Mouse (Mus musculus) heart, embryonic 10.5 days (tissue): Measurements from ENCODE around the gene Fn1. TPM values are rescaled to one million over a fixed set of nuclear protein-coding genes. Genes with fewer than 3 reads are reported as not detected.

ENCODE experiments used
- DNase-seq: peaks from one replicate; pipeline ENCODE4 v3.0.0-alpha.2; 2017; ENCODE audit warnings: low spot score
- H3K27ac ChIP-seq: fragments of 300-500 bp; sonication (generic); 2 replicates; pipeline ENCODE4 v1.5.1; 2016; ENCODE audit warnings: mild to moderate bottlenecking
- H3K27me3 ChIP-seq: fragments of 300-500 bp; sonication (generic); 2 replicates; pipeline ENCODE4 v1.6.1; 2016; ENCODE audit warnings: mild to moderate bottlenecking; ENCODE audit not compliant: poor library complexity, insufficient read depth, severe bottlenecking
- H3K36me3 ChIP-seq: fragments of 300-500 bp; sonication (generic); 2 replicates; pipeline ENCODE4 v1.6.1; 2016; ENCODE audit warnings: mild to moderate bottlenecking, moderate library complexity
- H3K4me1 ChIP-seq: fragments of 300-500 bp; sonication (generic); 2 replicates; pipeline ENCODE4 v1.6.1; 2016; ENCODE audit warnings: mild to moderate bottlenecking
- H3K4me3 ChIP-seq: fragments of 300-500 bp; sonication (generic); 2 replicates; pipeline ENCODE4 v1.5.1; 2016; ENCODE audit warnings: mild to moderate bottlenecking, moderate library complexity
- H3K9me3 ChIP-seq: fragments of 300-500 bp; sonication (generic); 2 replicates; pipeline ENCODE4 v1.6.1; 2016; ENCODE audit warnings: mild to moderate bottlenecking, moderate library complexity
- WGBS: fragments of 180-500 bp; shearing (Covaris S2); methylation state at CpG from one replicate; pipeline ENCODE4 v1.1.7; 2016; 5-methylcytosine and 5-hydroxymethylcytosine counted together
- polyA plus RNA-seq: library from polyadenylated mRNA; unstranded; fragments of >200 nt; fragmentation: Nextera tagmentation; extraction: Ambion mirVana; gene quantifications from 2 replicates; pipeline ENCODE4 v1.2.1, GENCODE M21; 2016

The Fn1 gene
- polyA plus RNA-seq, 1 experiment from 2014 or later = 356 TPM

- no peaks in the 10 kb centered on the region for H3K9me3 ChIP-seq
- peaks cover 98% of the 10 kb centered on the region for H3K36me3 ChIP-seq
- peaks cover 8% of the 10 kb centered on the region; the same call in 1 of the 2 replicates for H3K4me1 ChIP-seq
- WGBS = 91% methylated on average over 13 of the region's 13 CpGs
- H3K4me3 ChIP-seq = no peak overlapping the region
- DNase-seq = no peak
- H3K27ac ChIP-seq = no peak overlapping the region
- H3K27me3 ChIP-seq = no peaks in the 10 kb centered on the region
These were observed 7.5 kb downstream of the Fn1 start for GRCm38 (mm10) chr1:71645466-71645865.

DNA sequence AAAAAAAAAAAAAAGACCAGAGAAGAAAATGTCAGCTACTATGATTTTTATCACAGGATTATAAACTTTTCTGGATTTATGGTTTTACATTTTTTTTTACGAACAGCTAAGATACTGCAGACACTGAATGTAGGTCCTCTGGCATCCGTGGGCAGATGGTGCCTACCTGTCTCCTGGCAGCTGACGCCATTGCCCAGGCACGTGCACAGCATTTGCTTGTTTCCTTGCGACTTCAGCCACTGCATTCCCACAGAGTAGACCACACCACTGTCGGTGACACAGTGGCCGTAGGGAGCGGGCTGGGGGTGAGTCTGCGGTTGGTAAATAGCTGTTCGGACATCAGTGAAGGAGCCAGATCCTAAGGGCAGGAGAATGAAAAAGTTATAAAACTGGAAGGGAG lies 10.2 kb downstream of the Fn1 start:
- Histone ChIP-seq H3K9me3 (no peaks in the 10 kb centered on the region), H3K4me1 (0 out of 2 replicates have a peak, but pooled peaks cover 2% of the 10 kb centered on the region), H3K36me3 (peaks cover 99% of the 10 kb centered on the region), H3K27me3 (no peaks in the 10 kb centered on the region), H3K4me3 (no peak overlapping the region), H3K27ac (no peak overlapping the region)
- WGBS = 93% methylated on average over 10 of the region's 10 CpGs
- no peak for DNase-seq

DNA sequence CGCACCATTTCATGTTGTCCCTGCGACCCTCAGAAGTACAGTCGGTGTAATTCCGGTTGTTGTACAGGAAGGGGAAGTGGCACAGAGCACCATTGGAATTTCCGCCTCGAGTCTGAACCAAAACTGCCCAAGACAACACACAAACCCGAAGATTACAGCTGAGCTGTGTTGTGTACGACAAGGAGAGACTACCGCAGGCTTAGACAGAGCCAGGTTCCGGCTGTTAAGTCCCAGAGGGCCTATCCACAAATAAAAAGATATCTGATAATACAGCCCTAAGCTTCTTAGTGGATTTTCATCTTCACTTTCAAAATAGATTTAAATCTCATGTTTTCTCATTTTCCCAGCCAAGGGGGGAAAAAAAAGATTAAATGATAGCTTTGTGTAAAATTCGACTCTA lies 11.8 kb downstream of the Fn1 start:
- no peak for DNase-seq
- no peaks in the 10 kb centered on the region for H3K27me3 ChIP-seq
- 91% methylated on average over 11 of the region's 11 CpGs for WGBS
- 0 out of 2 replicates have a peak, but pooled peaks cover 2% of the 10 kb centered on the region for H3K4me1 ChIP-seq
- H3K36me3 ChIP-seq = peaks cover 99% of the 10 kb centered on the region
- no peaks in the 10 kb centered on the region for H3K9me3 ChIP-seq
- H3K27ac ChIP-seq = no peak overlapping the region
- H3K4me3 ChIP-seq = no peak overlapping the region

DNA sequence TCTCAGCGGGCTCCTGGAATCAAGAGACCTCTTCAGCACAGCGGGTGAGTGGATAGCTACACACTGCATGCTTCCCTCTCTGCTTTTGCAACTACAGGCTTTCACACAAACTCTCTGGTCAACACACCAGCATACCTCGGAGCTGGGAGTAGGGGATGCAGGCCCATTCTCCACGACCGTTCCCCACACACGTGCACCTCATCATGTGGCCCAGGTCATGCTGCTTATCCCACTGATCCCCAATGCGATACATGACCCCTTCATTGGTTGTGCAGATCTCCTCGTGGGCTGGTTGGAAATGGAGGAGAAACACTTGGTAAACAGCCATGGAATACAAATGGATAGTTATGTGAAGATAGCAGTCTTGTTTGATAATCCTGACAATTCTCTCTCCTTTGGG lies 12.8 kb downstream of the Fn1 start:
- WGBS = 89% methylated on average over 8 of the region's 8 CpGs
- Histone ChIP-seq H3K36me3 (peaks cover 99% of the 10 kb centered on the region), H3K27me3 (no peaks in the 10 kb centered on the region), H3K27ac (no peak overlapping the region), H3K4me1 (0 out of 2 replicates have a peak, but pooled peaks cover 2% of the 10 kb centered on the region), H3K9me3 (no peaks in the 10 kb centered on the region), H3K4me3 (no peak overlapping the region)
- no peak for DNase-seq

GRCm38 (mm10) chr1:71636665-71637064 lies 16.3 kb downstream of the Fn1 start:
- DNase-seq = no peak
- H3K27ac ChIP-seq = no peak overlapping the region
- WGBS = 92% methylated on average over 4 of the region's 4 CpGs
- H3K27me3 ChIP-seq = no peaks in the 10 kb centered on the region
- no peak overlapping the region for H3K4me3 ChIP-seq
- H3K4me1 ChIP-seq = no peaks in the 10 kb centered on the region
- H3K36me3 ChIP-seq = peaks cover 93% of the 10 kb centered on the region
- no peaks in the 10 kb centered on the region for H3K9me3 ChIP-seq

GRCm38 (mm10) chr1:71636116-71636515 lies 16.9 kb downstream of the Fn1 start:
- H3K36me3 ChIP-seq = peaks cover 92% of the 10 kb centered on the region
- WGBS = 91% methylated on average over 5 of the region's 5 CpGs
- H3K9me3 ChIP-seq = no peaks in the 10 kb centered on the region
- no peaks in the 10 kb centered on the region for H3K27me3 ChIP-seq
- no peak overlapping the region for H3K27ac ChIP-seq
- H3K4me1 ChIP-seq = no peaks in the 10 kb centered on the region
- H3K4me3 ChIP-seq = no peak overlapping the region
- DNase-seq = no peak

DNA sequence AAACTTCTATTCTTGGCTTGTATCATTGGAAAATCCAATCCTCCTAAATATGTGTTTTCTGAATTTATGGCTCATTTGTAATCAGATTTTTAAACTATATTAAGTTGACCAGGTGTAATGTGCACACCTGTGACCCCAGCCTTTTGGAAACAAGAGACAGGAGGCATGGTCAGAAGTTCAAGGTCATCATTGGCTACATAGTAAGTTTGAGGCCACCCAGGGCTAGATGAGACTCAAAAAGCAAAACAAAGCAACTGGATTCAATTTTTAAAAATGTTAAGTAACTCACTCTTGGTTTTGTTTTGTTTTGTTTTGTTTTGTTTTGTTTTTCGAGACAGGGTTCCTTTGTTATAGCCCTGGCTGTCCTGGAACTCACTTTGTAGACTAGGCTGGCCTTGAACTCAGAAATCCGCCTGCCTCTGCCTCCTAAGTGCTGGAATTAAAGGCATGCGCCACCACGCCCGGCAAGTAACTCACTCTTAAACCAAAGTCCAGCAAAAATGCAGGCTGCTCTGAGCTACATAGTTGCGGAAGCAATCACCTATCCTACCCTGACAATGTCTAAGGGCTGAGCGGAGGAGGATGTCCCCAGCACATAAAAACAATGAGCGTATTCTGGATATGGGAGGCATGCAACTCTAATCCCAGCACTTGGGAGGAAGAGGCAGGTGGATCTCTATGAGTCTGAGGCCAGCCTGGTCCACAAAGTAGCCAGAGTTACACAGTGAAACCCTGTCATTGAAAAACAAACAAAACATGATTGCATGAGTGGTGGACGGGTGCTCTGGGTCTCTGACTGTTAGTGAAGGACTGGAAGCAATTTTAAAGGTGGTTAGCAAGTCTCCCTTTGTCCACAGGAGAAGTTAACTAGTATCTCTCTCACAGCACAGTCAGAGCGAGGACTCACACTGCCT lies 17.6 kb downstream of the Fn1 start:
- Histone ChIP-seq H3K27me3 (no peaks in the 10 kb centered on the region), H3K4me1 (no peaks in the 10 kb centered on the region), H3K9me3 (no peaks in the 10 kb centered on the region), H3K27ac (no peak overlapping the region), H3K36me3 (peaks cover 90% of the 10 kb centered on the region), H3K4me3 (no peak overlapping the region)
- no peak for DNase-seq
- 92% methylated on average over 10 of the region's 10 CpGs for WGBS

DNA sequence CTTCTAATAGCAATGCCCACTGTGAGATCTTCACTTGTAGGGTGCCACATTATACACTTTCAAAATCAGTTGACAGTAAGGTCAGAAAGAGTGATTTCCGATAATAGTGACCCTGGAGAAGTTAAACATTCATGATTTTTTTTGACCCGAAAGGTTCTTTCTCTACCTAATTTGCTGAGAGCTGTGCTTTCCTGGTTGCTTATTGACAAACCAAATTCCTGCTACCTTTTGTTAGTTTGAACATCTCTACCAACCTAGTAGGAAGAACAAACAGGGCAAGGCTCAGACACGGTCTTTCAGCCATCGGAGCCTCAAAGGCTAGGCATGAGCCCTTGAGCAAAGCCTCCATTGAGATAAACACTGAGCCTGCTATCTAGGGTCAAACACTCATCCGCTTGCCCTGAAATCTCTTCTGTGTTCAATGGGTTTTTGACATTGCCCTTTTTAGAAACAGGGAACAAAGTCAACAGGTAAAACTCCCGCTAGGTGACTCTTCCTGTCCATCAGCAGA lies 18.5 kb downstream of the Fn1 start:
- Histone ChIP-seq H3K9me3 (no peaks in the 10 kb centered on the region), H3K4me1 (no peaks in the 10 kb centered on the region), H3K36me3 (peaks cover 90% of the 10 kb centered on the region), H3K27ac (no peak overlapping the region), H3K4me3 (no peak overlapping the region), H3K27me3 (no peaks in the 10 kb centered on the region)
- WGBS = 59% methylated on average over 6 of the region's 6 CpGs
- no peak for DNase-seq

DNA sequence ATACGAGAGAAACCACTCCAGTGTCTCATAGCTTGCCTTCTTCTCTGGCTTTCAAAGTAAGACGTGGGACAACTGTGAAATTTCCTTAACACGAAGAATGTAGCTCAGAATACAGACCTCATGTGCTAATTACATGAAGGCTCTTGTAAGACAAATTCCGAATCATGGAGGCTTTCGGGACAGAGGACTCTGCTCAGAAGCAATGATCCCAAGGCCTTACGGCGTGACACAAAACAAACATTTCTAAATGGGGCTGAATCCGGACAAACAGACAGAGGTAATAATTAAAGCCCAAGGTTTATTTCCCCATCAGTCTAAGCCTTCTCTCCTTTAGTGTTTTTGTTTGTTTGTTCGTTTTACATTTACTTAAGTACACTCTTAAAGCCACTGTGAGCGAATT lies 20.6 kb downstream of the Fn1 start:
- H3K4me3 ChIP-seq = no peak overlapping the region
- WGBS = 91% methylated on average over 10 of the region's 10 CpGs
- no peaks in the 10 kb centered on the region for H3K9me3 ChIP-seq
- H3K36me3 ChIP-seq = peaks cover 90% of the 10 kb centered on the region
- H3K27me3 ChIP-seq = no peaks in the 10 kb centered on the region
- DNase-seq = no peak
- no peaks in the 10 kb centered on the region for H3K4me1 ChIP-seq
- H3K27ac ChIP-seq = no peak overlapping the region

DNA sequence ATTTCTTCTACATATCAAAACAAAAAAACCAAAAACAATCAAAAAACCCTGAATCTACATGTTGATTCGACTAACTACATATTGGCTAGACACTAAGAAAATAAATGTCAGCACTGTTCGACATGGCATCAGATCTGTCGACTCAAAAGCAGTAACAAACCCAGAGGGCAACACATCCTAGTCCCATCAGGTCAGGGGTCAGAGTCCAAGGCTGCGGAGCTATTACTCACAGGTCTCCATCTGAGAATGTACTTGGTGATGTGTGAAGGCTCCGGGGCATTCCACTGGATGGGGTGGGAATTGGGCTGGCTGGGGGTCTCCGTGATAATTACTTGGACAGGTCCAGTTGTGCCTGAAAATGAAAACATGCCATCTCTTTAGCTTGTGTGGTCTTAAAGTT lies 21.2 kb downstream of the Fn1 start:
- DNase-seq = no peak
- no peaks in the 10 kb centered on the region for H3K27me3 ChIP-seq
- no peaks in the 10 kb centered on the region for H3K4me1 ChIP-seq
- H3K27ac ChIP-seq = no peak overlapping the region
- peaks cover 90% of the 10 kb centered on the region for H3K36me3 ChIP-seq
- WGBS = 84% methylated on average over 6 of the region's 6 CpGs
- H3K4me3 ChIP-seq = no peak overlapping the region
- H3K9me3 ChIP-seq = no peaks in the 10 kb centered on the region

DNA sequence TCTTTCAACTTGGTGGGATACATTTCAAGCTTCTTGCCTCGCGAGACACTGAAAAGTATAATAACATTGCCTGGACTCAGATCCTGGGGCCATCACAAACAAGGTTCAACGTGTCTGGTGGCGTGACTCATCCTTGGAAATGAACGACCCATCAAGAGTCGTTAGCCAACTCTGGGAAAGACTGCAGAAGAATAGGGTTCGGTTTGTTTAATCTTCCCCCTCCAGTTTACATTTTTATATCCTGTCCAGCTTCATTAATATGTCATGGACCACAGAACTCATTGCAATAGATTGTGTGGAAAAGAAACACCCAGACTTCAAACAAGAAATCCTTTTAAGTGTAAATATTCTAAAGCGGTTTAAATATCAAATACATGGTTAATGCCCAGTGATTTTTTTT lies 22.8 kb downstream of the Fn1 start:
- Histone ChIP-seq H3K4me1 (0 out of 2 replicates have a peak, but pooled peaks cover 4% of the 10 kb centered on the region), H3K27me3 (no peaks in the 10 kb centered on the region), H3K27ac (no peak overlapping the region), H3K4me3 (no peak overlapping the region), H3K36me3 (peaks cover 90% of the 10 kb centered on the region), H3K9me3 (no peaks in the 10 kb centered on the region)
- no peak for DNase-seq
- 90% methylated on average over 8 of the region's 8 CpGs for WGBS

- 86% methylated on average over 6 of the region's 6 CpGs for WGBS
These were observed 29.4 kb downstream of the Fn1 start for GRCm38 (mm10) chr1:71623625-71624024.

GRCm38 (mm10) chr1:71621526-71621925 lies 31.5 kb downstream of the Fn1 start:
- no peaks in the 10 kb centered on the region for H3K9me3 ChIP-seq
- H3K36me3 ChIP-seq = peaks cover 100% of the 10 kb centered on the region
- 0 out of 2 replicates have a peak, but pooled peaks cover 4% of the 10 kb centered on the region for H3K4me1 ChIP-seq
- DNase-seq = no peak
- H3K27me3 ChIP-seq = no peaks in the 10 kb centered on the region
- no peak overlapping the region for H3K4me3 ChIP-seq
- H3K27ac ChIP-seq = no peak overlapping the region
- WGBS = 93% methylated on average over 2 of the region's 2 CpGs

More at GRCm38 (mm10) chr1:71623625-71624024, 29.4 kb downstream of the Fn1 start:
- no peak for DNase-seq
- no peaks in the 10 kb centered on the region for H3K27me3 ChIP-seq
- H3K4me1 ChIP-seq = 0 out of 2 replicates have a peak, but pooled peaks cover 4% of the 10 kb centered on the region
- peaks cover 100% of the 10 kb centered on the region for H3K36me3 ChIP-seq
- H3K4me3 ChIP-seq = no peak overlapping the region
- H3K9me3 ChIP-seq = no peaks in the 10 kb centered on the region
- H3K27ac ChIP-seq = no peak overlapping the region
